Mouse (Mus musculus) forebrain, embryonic 11.5 days (tissue): ENCODE results near the gene Tcf12. TPM values are rescaled to one million over a fixed set of nuclear protein-coding genes. Genes with fewer than 3 reads are reported as not detected.

Source experiments
- ATAC-seq: fragments of 200-750 bp; cut with Nextera tagmentation; replicated peaks from 2 replicates; pipeline ENCODE4 v1.8.0; 2017; ENCODE audit warnings: moderate TSS enrichment; ENCODE audit not compliant: low FRiP score
- DNase-seq: peaks from one replicate; pipeline ENCODE4 v3.0.0-alpha.2; 2017; ENCODE audit warnings: low spot score
- H3K27ac ChIP-seq: fragments of 300-500 bp; sonication (generic); 2 replicates; pipeline ENCODE4 v1.5.1; 2014; ENCODE audit warnings: low read depth, low read length
- H3K27me3 ChIP-seq: fragments of 300-500 bp; sonication (generic); 2 replicates; pipeline ENCODE4 v1.6.1; 2014; ENCODE audit warnings: mild to moderate bottlenecking, low read length, mixed read lengths; ENCODE audit not compliant: control insufficient read depth, insufficient read depth
- H3K36me3 ChIP-seq: fragments of 300-500 bp; sonication (generic); 2 replicates; pipeline ENCODE4 v1.6.1; 2014; ENCODE audit warnings: mild to moderate bottlenecking, low read length, moderate library complexity, mixed read lengths; ENCODE audit not compliant: control insufficient read depth, insufficient read depth
- H3K4me1 ChIP-seq: fragments of 300-500 bp; sonication (generic); replicated peaks from 2 replicates; pipeline ENCODE4 v1.6.1; 2014; ENCODE audit warnings: low read length, mixed read lengths; ENCODE audit not compliant: control insufficient read depth, insufficient read depth
- H3K4me2 ChIP-seq: fragments of 300-500 bp; sonication (generic); 2 replicates; pipeline ENCODE4 v1.6.1; 2014; ENCODE audit warnings: low read depth, mild to moderate bottlenecking, low read length, moderate library complexity, mixed read lengths; ENCODE audit not compliant: severe bottlenecking
- H3K4me3 ChIP-seq: fragments of 300-500 bp; sonication (generic); 2 replicates; pipeline ENCODE4 v1.5.1; 2014; ENCODE audit warnings: low read depth, low read length
- H3K9ac ChIP-seq: fragments of 300-500 bp; sonication (generic); 2 replicates; pipeline ENCODE4 v1.6.1; 2014; ENCODE audit warnings: low read length
- H3K9me3 ChIP-seq: fragments of 300-500 bp; sonication (generic); 2 replicates; pipeline ENCODE4 v1.6.1; 2016; ENCODE audit warnings: low read length, mixed read lengths; ENCODE audit not compliant: control insufficient read depth
- WGBS: fragments of 180-500 bp; shearing (Covaris S2); extraction: QIAGEN DNeasy Blood & Tissue Kit; methylation state at CpG from one replicate; pipeline ENCODE4 v1.1.7; 2014; 5-methylcytosine and 5-hydroxymethylcytosine counted together
- polyA plus RNA-seq: library from polyadenylated mRNA; unstranded; fragments of >200 nt; fragmentation: Nextera tagmentation; extraction: Ambion mirVana; gene quantifications from 2 replicates; pipeline ENCODE4 v1.2.1, GENCODE M21; 2014

Tcf12 gene
- polyA plus RNA-seq, 1 experiment from 2014 or later = 127 TPM

DNA sequence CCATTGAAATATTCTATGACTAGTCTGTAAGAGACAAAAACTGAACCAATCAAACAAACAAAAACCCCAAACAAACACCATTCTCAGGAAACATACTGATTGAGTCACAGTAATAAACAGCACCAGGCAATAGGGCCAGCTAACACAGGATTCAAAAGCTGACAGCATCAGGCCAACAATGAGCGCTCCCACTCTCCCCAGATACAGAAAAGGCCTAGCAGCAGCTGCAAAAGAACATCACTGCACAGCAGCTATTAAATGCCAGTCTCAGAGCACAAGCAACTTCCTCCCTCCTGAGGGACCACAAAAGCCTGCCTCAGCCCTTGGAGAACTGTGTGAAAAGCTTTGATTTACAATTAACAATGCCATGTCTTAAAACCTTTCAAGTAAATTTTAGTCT is 214.3 kb downstream of the Tcf12 start:
- H3K4me1 ChIP-seq = peaks cover 4% of the 10 kb centered on the region; the same call in 1 of the 2 replicates
- peak overlapping the region; percentile 5; the same call in 1 of the 2 replicates for H3K27ac ChIP-seq
- H3K36me3 ChIP-seq = no peaks in the 10 kb centered on the region; the same call in 1 of the 2 replicates
- ATAC-seq = peak; percentile 80
- 0% methylated on average over 1 of the region's 1 CpGs for WGBS
- H3K9ac ChIP-seq = no peak overlapping the region
- no peaks in the 10 kb centered on the region for H3K27me3 ChIP-seq
- no peak overlapping the region for H3K4me2 ChIP-seq
- H3K9me3 ChIP-seq = no peaks in the 10 kb centered on the region
- H3K4me3 ChIP-seq = no peak overlapping the region
- DNase-seq = peak; percentile 82

DNA sequence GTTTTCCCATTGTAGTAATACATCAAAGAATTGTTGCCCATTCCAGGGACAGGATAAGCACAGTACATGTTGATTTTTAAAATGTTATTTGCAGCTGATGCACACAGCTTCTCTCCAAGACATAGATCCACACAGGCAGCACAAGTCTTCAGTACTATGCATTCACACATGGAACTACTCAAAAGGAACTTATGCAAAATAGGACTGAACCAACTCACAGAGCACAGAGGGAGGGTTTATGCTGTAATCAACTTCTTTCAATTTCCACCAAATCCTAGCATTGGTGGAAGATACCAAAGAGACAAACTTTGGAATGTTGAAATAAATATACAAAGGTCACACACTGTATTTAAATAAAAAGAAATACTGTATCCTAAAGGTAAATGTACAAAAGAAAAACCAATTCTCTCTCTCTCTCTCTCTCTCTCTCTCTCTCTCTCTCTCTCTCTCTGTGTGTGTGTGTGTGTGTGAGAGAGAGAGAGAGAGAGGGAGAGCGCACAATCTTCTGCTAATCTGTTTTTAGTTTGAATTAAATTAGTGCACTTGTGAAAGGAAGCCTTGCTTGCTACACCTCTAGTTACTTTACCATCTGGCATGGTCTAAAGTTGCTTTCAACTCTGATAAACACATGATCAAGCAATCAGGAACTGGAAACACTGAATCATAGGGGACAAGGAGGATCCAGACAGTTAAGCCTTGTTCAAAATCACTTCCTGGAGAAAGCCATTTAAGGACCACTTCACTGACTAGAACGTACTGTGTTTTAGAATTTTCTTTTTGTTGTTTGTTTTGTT is 215.5 kb downstream of the Tcf12 start:
- WGBS = 3% methylated on average over 2 of the region's 2 CpGs
- DNase-seq = no peak
- Histone ChIP-seq H3K4me2 (peak overlapping the region; percentile 8; the same call in 1 of the 2 replicates), H3K4me1 (peaks cover 4% of the 10 kb centered on the region; the same call in 1 of the 2 replicates), H3K4me3 (peak overlapping the region; percentile 14), H3K36me3 (no peaks in the 10 kb centered on the region), H3K9me3 (no peaks in the 10 kb centered on the region), H3K27ac (0 out of 2 replicates have a peak overlapping the region, but pooled peaks have one; percentile 43), H3K9ac (no peak overlapping the region), H3K27me3 (no peaks in the 10 kb centered on the region)
- peak; percentile 75 for ATAC-seq

DNA sequence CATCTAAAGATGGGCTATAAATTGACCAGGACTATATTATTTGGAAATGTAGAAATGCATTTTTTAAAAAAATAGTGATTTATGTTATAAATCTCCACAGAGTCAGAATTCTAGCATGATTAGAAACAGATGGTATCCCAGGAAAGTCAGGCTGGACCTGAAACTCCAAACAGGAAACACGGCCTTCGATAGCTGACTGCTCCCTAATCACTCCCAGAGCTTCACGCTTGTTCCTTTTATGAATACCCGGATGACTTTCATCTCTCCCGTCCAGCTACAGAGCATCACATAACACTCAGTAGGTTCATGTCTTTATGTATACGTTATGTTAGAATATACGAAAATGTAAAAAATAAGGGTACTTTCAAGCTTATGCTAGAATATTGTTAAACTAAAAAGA is 216.4 kb downstream of the Tcf12 start:
- Histone ChIP-seq H3K4me1 (peaks cover 4% of the 10 kb centered on the region; the same call in 1 of the 2 replicates), H3K9ac (no peak overlapping the region), H3K36me3 (no peaks in the 10 kb centered on the region), H3K4me3 (peak overlapping the region; percentile 24; the same call in 1 of the 2 replicates), H3K9me3 (no peaks in the 10 kb centered on the region), H3K4me2 (0 out of 2 replicates have a peak overlapping the region, but pooled peaks have one; percentile 3), H3K27me3 (no peaks in the 10 kb centered on the region), H3K27ac (no peak overlapping the region)
- WGBS = 20% methylated on average over 7 of the region's 7 CpGs
- no peak for DNase-seq
- ATAC-seq = no peak

DNA sequence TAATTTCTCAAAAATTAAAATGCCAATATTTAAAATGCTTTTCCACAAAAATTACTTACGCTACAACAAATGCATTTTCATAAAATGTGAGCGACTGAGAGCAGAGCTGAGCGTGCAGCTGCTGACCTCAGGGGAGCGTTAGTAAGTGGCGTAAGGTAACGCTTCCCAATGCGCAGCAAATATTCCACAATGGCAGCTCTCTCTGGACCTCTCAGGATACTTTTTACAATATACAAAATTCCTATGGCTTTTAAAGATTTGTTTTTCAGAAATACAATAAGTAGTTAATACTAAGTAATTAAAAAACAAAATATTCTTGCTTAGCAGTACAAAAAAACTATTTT is 216.8 kb downstream of the Tcf12 start:
- no peaks in the 10 kb centered on the region for H3K36me3 ChIP-seq
- no peak for DNase-seq
- peaks cover 4% of the 10 kb centered on the region; the same call in 1 of the 2 replicates for H3K4me1 ChIP-seq
- no peak overlapping the region for H3K27ac ChIP-seq
- peak overlapping the region; percentile 24; the same call in 1 of the 2 replicates for H3K4me3 ChIP-seq
- H3K9me3 ChIP-seq = no peaks in the 10 kb centered on the region
- 37% methylated on average over 7 of the region's 7 CpGs for WGBS
- H3K27me3 ChIP-seq = no peaks in the 10 kb centered on the region
- no peak for ATAC-seq
- H3K4me2 ChIP-seq = peak overlapping the region; percentile 12; the same call in 1 of the 2 replicates
- H3K9ac ChIP-seq = no peak overlapping the region

- H3K9me3 ChIP-seq = no peaks in the 10 kb centered on the region
- WGBS = 44% methylated on average over 11 of the region's 11 CpGs
- 0 out of 2 replicates have a peak overlapping the region, but pooled peaks have one; percentile 20 for H3K9ac ChIP-seq
- peak overlapping the region; percentile 24; the same call in 1 of the 2 replicates for H3K4me3 ChIP-seq
- H3K4me2 ChIP-seq = peak overlapping the region; percentile 12; the same call in 1 of the 2 replicates
- H3K36me3 ChIP-seq = no peaks in the 10 kb centered on the region
- no peak overlapping the region for H3K27ac ChIP-seq
- H3K4me1 ChIP-seq = peaks cover 4% of the 10 kb centered on the region; the same call in 1 of the 2 replicates
- DNase-seq = no peak
- no peaks in the 10 kb centered on the region for H3K27me3 ChIP-seq
- ATAC-seq = no peak
Measured at GRCm38 (mm10) chr9:71894246-71894942, 217.3 kb downstream of the Tcf12 start.

DNA sequence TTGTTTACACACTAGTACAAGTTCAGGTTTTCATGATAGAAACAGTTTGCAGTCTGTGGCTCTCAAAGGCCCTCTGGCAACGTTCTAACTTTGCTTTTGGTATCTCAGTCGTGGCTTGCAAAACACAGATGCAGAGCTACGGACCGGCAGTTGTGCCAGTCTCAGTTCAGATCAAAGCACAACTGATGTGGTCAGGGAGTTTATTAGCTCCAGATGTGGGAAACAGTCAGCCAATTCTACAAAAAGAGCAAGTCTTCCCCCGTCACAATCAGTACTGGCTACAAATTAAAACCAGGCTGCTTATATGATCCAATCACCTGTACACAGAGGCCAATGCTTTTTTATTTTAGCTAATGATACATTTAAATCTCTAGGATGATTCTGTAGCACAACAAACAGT is 223.2 kb downstream of the Tcf12 start:
- ATAC-seq = no peak
- no peaks in the 10 kb centered on the region; the same call in 1 of the 2 replicates for H3K36me3 ChIP-seq
- no peak overlapping the region for H3K4me2 ChIP-seq
- WGBS = 42% methylated on average over 5 of the region's 5 CpGs
- no peak for DNase-seq
- no peak overlapping the region for H3K9ac ChIP-seq
- no peak overlapping the region for H3K27ac ChIP-seq
- no peaks in the 10 kb centered on the region for H3K9me3 ChIP-seq
- no peaks in the 10 kb centered on the region for H3K4me1 ChIP-seq
- no peak overlapping the region for H3K4me3 ChIP-seq
- no peaks in the 10 kb centered on the region for H3K27me3 ChIP-seq

DNA sequence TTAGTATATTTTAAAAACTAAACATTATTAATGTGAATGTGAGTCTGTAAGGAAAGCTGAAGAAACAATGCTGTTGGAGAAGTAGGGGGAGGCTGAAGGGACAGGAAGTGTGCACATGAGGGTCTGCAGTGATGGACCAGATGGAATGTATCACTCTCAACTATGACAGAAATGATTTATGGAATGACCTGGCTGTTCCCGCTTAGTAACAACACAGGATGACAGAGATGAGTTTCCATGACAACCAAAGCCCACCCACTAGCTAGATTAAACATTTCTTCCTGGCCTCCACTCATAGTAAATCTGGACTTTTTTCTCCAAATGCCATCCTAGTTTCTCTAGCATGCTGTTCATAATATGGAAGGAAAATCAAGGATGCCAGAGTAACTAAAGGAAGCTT is 231.0 kb downstream of the Tcf12 start:
- ATAC-seq = peak; percentile 57
- H3K4me2 ChIP-seq = no peak overlapping the region
- WGBS = 13% methylated on average over 1 of the region's 1 CpGs
- H3K27me3 ChIP-seq = no peaks in the 10 kb centered on the region
- no peak overlapping the region for H3K9ac ChIP-seq
- no peak overlapping the region for H3K4me3 ChIP-seq
- no peak for DNase-seq
- peak overlapping the region; percentile 79 for H3K27ac ChIP-seq
- H3K36me3 ChIP-seq = peaks cover 2% of the 10 kb centered on the region; the same call in 1 of the 2 replicates
- no peaks in the 10 kb centered on the region for H3K9me3 ChIP-seq
- peaks cover 15% of the 10 kb centered on the region for H3K4me1 ChIP-seq

DNA sequence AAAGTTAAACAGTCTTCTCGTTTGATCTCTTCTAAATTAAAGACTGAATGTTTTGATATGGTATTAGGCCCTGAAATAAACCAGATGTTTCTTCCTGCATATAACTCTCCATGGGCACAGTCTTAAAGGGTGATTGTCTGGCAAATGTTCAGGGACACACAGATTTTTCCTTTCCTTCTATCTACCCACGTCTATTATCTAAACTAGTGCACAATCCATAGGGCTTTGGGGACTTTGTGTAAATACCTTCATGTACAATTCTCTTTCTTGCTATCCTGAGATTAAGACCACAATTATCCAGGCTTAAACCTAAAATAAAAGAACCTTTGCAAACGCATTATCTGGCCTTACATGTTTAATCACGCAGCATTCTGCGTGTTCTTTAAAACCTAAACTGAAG is 231.7 kb downstream of the Tcf12 start:
- no peak for DNase-seq
- peak; percentile 68 for ATAC-seq
- WGBS = 9% methylated on average over 5 of the region's 5 CpGs

More for the DNA sequence above, 231.7 kb downstream of the Tcf12 start:
- peaks cover 15% of the 10 kb centered on the region for H3K4me1 ChIP-seq
- peaks cover 2% of the 10 kb centered on the region; the same call in 1 of the 2 replicates for H3K36me3 ChIP-seq
- no peak overlapping the region for H3K4me3 ChIP-seq
- no peaks in the 10 kb centered on the region for H3K27me3 ChIP-seq
- H3K27ac ChIP-seq = peak overlapping the region; percentile 79
- peak overlapping the region; percentile 12; the same call in 1 of the 2 replicates for H3K4me2 ChIP-seq
- H3K9me3 ChIP-seq = no peaks in the 10 kb centered on the region
- no peak overlapping the region for H3K9ac ChIP-seq
